Mouse (Mus musculus) C2C12 (cell line): ENCODE measurements around the gene Eif2a. TPM values are rescaled to one million over a fixed set of nuclear protein-coding genes. Genes with fewer than 3 reads are reported as not detected.

Source experiments
- H3K27me3 ChIP-seq: one replicate; pipeline ENCODE4 v1.6.1; 2011; ENCODE audit not compliant: control insufficient read depth, insufficient read depth, insufficient read length
- H3K36me3 ChIP-seq: one replicate; pipeline ENCODE4 v1.6.1; 2011; ENCODE audit not compliant: control insufficient read depth, insufficient read depth
- H3K4me3 ChIP-seq: one replicate; pipeline ENCODE4 v1.5.1; 2011; ENCODE audit warnings: mild to moderate bottlenecking, control low read depth; ENCODE audit not compliant: poor library complexity, insufficient read depth, severe bottlenecking
- H3K79me2 ChIP-seq: one replicate; pipeline ENCODE4 v1.6.1; 2011; ENCODE audit not compliant: control insufficient read depth, insufficient read depth
- H3K79me3 ChIP-seq: one replicate; pipeline ENCODE4 v1.6.1; 2011; ENCODE audit warnings: low read depth, control low read depth
- H3ac ChIP-seq: one replicate; pipeline ENCODE3; 2011; ENCODE audit warnings: low read depth; ENCODE audit not compliant: control insufficient read depth, insufficient read length
- CEBPB ChIP-seq: IDR thresholded peaks from one replicate; pipeline ENCODE4 v1.6.1; 2011; ENCODE audit warnings: low read depth, mild to moderate bottlenecking, control low read depth, moderate library complexity
- CTCF ChIP-seq: IDR thresholded peaks from one replicate; pipeline ENCODE4 v1.5.1; 2011; ENCODE audit not compliant: control insufficient read depth, insufficient read depth, insufficient read length
- FOSL1 ChIP-seq: IDR thresholded peaks from one replicate; pipeline ENCODE4 v1.8.0; 2011; ENCODE audit warnings: mild to moderate bottlenecking, low read length; ENCODE audit not compliant: poor library complexity, insufficient read depth, severe bottlenecking
- MAX ChIP-seq: IDR thresholded peaks from one replicate; pipeline ENCODE4 v1.6.1; 2011; ENCODE audit warnings: mild to moderate bottlenecking, control low read depth
- MYOD1 ChIP-seq: IDR thresholded peaks from one replicate; pipeline ENCODE4 v1.6.1; 2011; ENCODE audit warnings: low read depth; ENCODE audit not compliant: control insufficient read depth, insufficient read length
- MYOG ChIP-seq: IDR thresholded peaks from one replicate; pipeline ENCODE4 v1.6.1; 2011; ENCODE audit not compliant: control insufficient read depth, insufficient read length; ENCODE audit errors: extremely low read depth
- USF1 ChIP-seq: IDR thresholded peaks from one replicate; pipeline ENCODE4 v1.6.1; 2011; ENCODE audit warnings: low read depth, mild to moderate bottlenecking, control low read depth, moderate library complexity
- polyA plus RNA-seq: library from polyadenylated mRNA; unstranded; fragments of >200 nt; fragmentation: generic; extraction: Trizol; gene quantifications from one replicate; pipeline ENCODE4 v1.2.1, GENCODE M21; 2012; ENCODE audit warnings: missing spikeins

Eif2a gene
- polyA plus RNA-seq, 1 experiment = 16.1 TPM

- no peak overlapping the region for H3K4me3 ChIP-seq
- H3ac ChIP-seq = no peak overlapping the region
- H3K36me3 ChIP-seq = no peaks in the 10 kb centered on the region
- H3K79me3 ChIP-seq = no peaks in the 10 kb centered on the region
- no peaks in the 10 kb centered on the region for H3K79me2 ChIP-seq
- no peaks in the 10 kb centered on the region for H3K27me3 ChIP-seq
- TF ChIP-seq USF1 (no peak), MYOG (no peak), MAX (no peak), FOSL1 (no peak), CTCF (no peak), MYOD1 (no peak), CEBPB (no peak)
Observed at GRCm38 (mm10) chr3:58490787-58491186, 34.8 kb upstream of the Eif2a start.

- Histone ChIP-seq H3K27me3 (no peaks in the 10 kb centered on the region), H3K36me3 (no peaks in the 10 kb centered on the region), H3K79me3 (no peaks in the 10 kb centered on the region), H3ac (no peak overlapping the region), H3K4me3 (no peak overlapping the region), H3K79me2 (no peaks in the 10 kb centered on the region)
- TF ChIP-seq MAX = no peak
- TF ChIP-seq CEBPB = no peak
- TF ChIP-seq MYOG = no peak
Observed at GRCm38 (mm10) chr3:58493621-58494020, 32.0 kb upstream of the Eif2a start.

- H3K27me3 ChIP-seq = no peaks in the 10 kb centered on the region
Observed at GRCm38 (mm10) chr3:58501961-58502360, 23.7 kb upstream of the Eif2a start.

GRCm38 (mm10) chr3:58503720-58504333, 21.8 kb upstream of the Eif2a start:
- Histone ChIP-seq H3K79me3 (no peaks in the 10 kb centered on the region), H3ac (no peak overlapping the region), H3K27me3 (no peaks in the 10 kb centered on the region), H3K79me2 (no peaks in the 10 kb centered on the region), H3K4me3 (no peak overlapping the region), H3K36me3 (no peaks in the 10 kb centered on the region)
- TF ChIP-seq CTCF (no peak), CEBPB (no peak), MYOG (no peak), MYOD1 (no peak)

More at GRCm38 (mm10) chr3:58501961-58502360, 23.7 kb upstream of the Eif2a start:
- Histone ChIP-seq H3K4me3 (no peak overlapping the region), H3K36me3 (no peaks in the 10 kb centered on the region), H3K79me2 (no peaks in the 10 kb centered on the region), H3K79me3 (no peaks in the 10 kb centered on the region), H3ac (no peak overlapping the region)
- TF ChIP-seq CTCF (no peak), CEBPB (no peak), MYOG (no peak), MAX (no peak), MYOD1 (no peak), USF1 (no peak), FOSL1 (no peak)

GRCm38 (mm10) chr3:58504676-58505075, 20.9 kb upstream of the Eif2a start:
- Histone ChIP-seq H3K36me3 (no peaks in the 10 kb centered on the region), H3K79me3 (no peaks in the 10 kb centered on the region), H3K4me3 (no peak overlapping the region), H3K79me2 (no peaks in the 10 kb centered on the region), H3ac (no peak overlapping the region), H3K27me3 (no peaks in the 10 kb centered on the region)
- TF ChIP-seq CTCF (no peak), USF1 (no peak), FOSL1 (no peak), MYOG (no peak), MAX (no peak), CEBPB (no peak), MYOD1 (no peak)

- no peaks in the 10 kb centered on the region for H3K79me2 ChIP-seq
- H3K27me3 ChIP-seq = no peaks in the 10 kb centered on the region
- no peaks in the 10 kb centered on the region for H3K79me3 ChIP-seq
- no peaks in the 10 kb centered on the region for H3K36me3 ChIP-seq
- H3ac ChIP-seq = no peak overlapping the region
- H3K4me3 ChIP-seq = no peak overlapping the region
- no peak for TF ChIP-seq CTCF
Observed at GRCm38 (mm10) chr3:58508020-58508750, 17.4 kb upstream of the Eif2a start.
